Mouse (Mus musculus) kidney, adult 2 months (tissue): ENCODE measurements around the gene Tmtc1. TPM values are rescaled to one million over a fixed set of nuclear protein-coding genes. Genes with fewer than 3 reads are reported as not detected.

Source experiments
- DNase-seq: peaks from one replicate; pipeline ENCODE4 v3.0.0; 2021
- H3K27ac ChIP-seq: fragments of 200-500 bp; 2 replicates; pipeline ENCODE4 v1.5.1; 2012; ENCODE audit warnings: low read depth, low read length, control low read depth, inconsistent platforms; ENCODE audit not compliant: insufficient read depth
- H3K27me3 ChIP-seq: fragments of 200-500 bp; replicated peaks from 2 replicates; pipeline ENCODE4 v1.6.1; 2012; ENCODE audit warnings: mild to moderate bottlenecking, moderate library complexity, low read length, inconsistent platforms; ENCODE audit not compliant: control insufficient read depth, insufficient read depth
- H3K36me3 ChIP-seq: fragments of 200-500 bp; 2 replicates; pipeline ENCODE4 v1.6.1; 2012; ENCODE audit warnings: mild to moderate bottlenecking, moderate library complexity, low read length, inconsistent platforms; ENCODE audit not compliant: control insufficient read depth, insufficient read depth
- H3K4me1 ChIP-seq: fragments of 200-500 bp; 2 replicates; pipeline ENCODE4 v1.6.1; 2011; ENCODE audit warnings: low read length; ENCODE audit not compliant: control insufficient read depth, insufficient read depth
- H3K4me3 ChIP-seq: fragments of 200-500 bp; 2 replicates; pipeline ENCODE4 v1.5.1; 2011; ENCODE audit warnings: mild to moderate bottlenecking, low read depth, low read length, control low read depth; ENCODE audit not compliant: insufficient read depth
- CTCF ChIP-seq: fragments of 200-500 bp; conservative IDR thresholded peaks from 2 replicates; pipeline ENCODE4 v1.5.1; 2011; ENCODE audit warnings: low read depth, mild to moderate bottlenecking, control low read depth, low read length, moderate library complexity, mixed read lengths; ENCODE audit not compliant: insufficient read depth, insufficient read length
- POLR2A ChIP-seq: fragments of 200-500 bp; IDR thresholded peaks from one replicate; pipeline ENCODE4 v1.6.1; 2011; ENCODE audit warnings: low read depth, low read length, control low read depth
- WGBS: fragments of 180-500 bp; shearing (Covaris S2); methylation state at CpG from one replicate; pipeline ENCODE4 v1.1.7; 2018; 5-methylcytosine and 5-hydroxymethylcytosine counted together
- polyA plus RNA-seq: library from polyadenylated mRNA; depleted of rRNA; stranded (reverse); fragments of >200 nt; gene quantifications from 2 replicates; pipeline ENCODE4 v1.2.3, GENCODE M21; 2012

Gene Tmtc1
- polyA plus RNA-seq, 1 experiment = 11.0 TPM

GRCm38 (mm10) chr6:148302261-148302660, 141.9 kb downstream of the Tmtc1 start:
- H3K27me3 ChIP-seq = no peaks in the 10 kb centered on the region
- DNase-seq = no peak
- H3K27ac ChIP-seq = no peak overlapping the region
- no peaks in the 10 kb centered on the region for H3K36me3 ChIP-seq
- TF ChIP-seq CTCF (no peak), POLR2A (no peak)
- H3K4me1 ChIP-seq = no peaks in the 10 kb centered on the region
- WGBS = 85% methylated on average over 2 of the region's 2 CpGs
- no peak overlapping the region for H3K4me3 ChIP-seq

- Histone ChIP-seq H3K4me1 (no peaks in the 10 kb centered on the region), H3K36me3 (no peaks in the 10 kb centered on the region), H3K27me3 (no peaks in the 10 kb centered on the region), H3K4me3 (no peak overlapping the region), H3K27ac (no peak overlapping the region)
- 40% methylated on average over 4 of the region's 4 CpGs for WGBS
- DNase-seq = no peak
- TF ChIP-seq POLR2A (no peak), CTCF (no peak)
These were observed 147.1 kb downstream of the Tmtc1 start for GRCm38 (mm10) chr6:148297086-148297485.

- Histone ChIP-seq H3K4me1 (no peaks in the 10 kb centered on the region), H3K27ac (no peak overlapping the region), H3K27me3 (no peaks in the 10 kb centered on the region), H3K36me3 (no peaks in the 10 kb centered on the region), H3K4me3 (no peak overlapping the region)
- no peak for TF ChIP-seq POLR2A
- no peak for DNase-seq
These were observed 147.8 kb downstream of the Tmtc1 start for GRCm38 (mm10) chr6:148296418-148296817.

GRCm38 (mm10) chr6:148294506-148294905, 149.7 kb downstream of the Tmtc1 start:
- no peaks in the 10 kb centered on the region for H3K4me1 ChIP-seq
- H3K36me3 ChIP-seq = no peaks in the 10 kb centered on the region
- no peak overlapping the region for H3K27ac ChIP-seq
- H3K27me3 ChIP-seq = no peaks in the 10 kb centered on the region
- no peak for DNase-seq
- H3K4me3 ChIP-seq = no peak overlapping the region
- 78% methylated on average over 4 of the region's 4 CpGs for WGBS
- TF ChIP-seq CTCF (no peak), POLR2A (no peak)

- no peaks in the 10 kb centered on the region for H3K36me3 ChIP-seq
- TF ChIP-seq POLR2A = no peak
- TF ChIP-seq CTCF = no peak
- H3K4me3 ChIP-seq = no peak overlapping the region
- no peak for DNase-seq
- H3K4me1 ChIP-seq = no peaks in the 10 kb centered on the region
- H3K27me3 ChIP-seq = no peaks in the 10 kb centered on the region
- no peak overlapping the region for H3K27ac ChIP-seq
These were observed 153.3 kb downstream of the Tmtc1 start for GRCm38 (mm10) chr6:148290865-148291264.

- WGBS = 48% methylated on average over 4 of the region's 4 CpGs
- Histone ChIP-seq H3K27ac (no peak overlapping the region), H3K27me3 (no peaks in the 10 kb centered on the region), H3K4me3 (no peak overlapping the region), H3K4me1 (no peaks in the 10 kb centered on the region; the same call in 1 of the 2 replicates), H3K36me3 (no peaks in the 10 kb centered on the region)
- TF ChIP-seq CTCF (no peak), POLR2A (no peak)
- DNase-seq = peak; percentile 74
These were observed 160.8 kb downstream of the Tmtc1 start for GRCm38 (mm10) chr6:148283224-148283881.

GRCm38 (mm10) chr6:148279240-148279639, 164.9 kb downstream of the Tmtc1 start:
- no peaks in the 10 kb centered on the region for H3K36me3 ChIP-seq
- no peak for DNase-seq
- H3K4me3 ChIP-seq = no peak overlapping the region
- no peak overlapping the region for H3K27ac ChIP-seq
- no peaks in the 10 kb centered on the region for H3K27me3 ChIP-seq
- WGBS = 65% methylated on average over 6 of the region's 6 CpGs
- TF ChIP-seq CTCF = no peak
- no peak for TF ChIP-seq POLR2A
- no peaks in the 10 kb centered on the region; the same call in 1 of the 2 replicates for H3K4me1 ChIP-seq
